Mouse (Mus musculus) right cerebral cortex, adult 2 months (tissue): Measurements from ENCODE around the gene Cobl.

Source experiments
- DNase-seq, 2 experiments: peaks; one replicate each; pipeline ENCODE4 v3.0.0; 2021 to 2022; ENCODE audit warnings: low spot score in 2 of 2

Gene Cobl

GRCm38 (mm10) chr11:12444215-12444614, 20.5 kb downstream of the Cobl start:
- DNase-seq = no peak

DNA sequence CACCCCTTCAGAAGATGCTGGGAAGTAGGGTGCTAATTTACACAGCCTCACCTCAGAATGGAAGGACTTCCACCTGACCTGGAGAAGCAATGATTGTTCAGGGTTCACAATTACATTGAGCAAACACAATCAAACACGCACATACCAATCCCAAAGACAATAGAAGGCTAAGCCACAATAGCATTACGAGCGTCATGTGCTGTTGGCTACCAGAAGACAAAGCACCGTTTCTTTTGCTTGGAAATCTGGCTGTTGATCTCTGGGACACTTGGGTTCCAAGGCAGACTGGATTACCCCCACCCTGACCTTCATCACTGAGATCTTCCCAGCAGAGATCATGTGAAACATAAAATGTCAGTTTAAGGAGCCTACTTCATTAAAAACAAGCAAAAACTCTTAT, 21.1 kb downstream of the Cobl start:
- DNase-seq = no peak

- no peak for DNase-seq
Observed at GRCm38 (mm10) chr11:12443185-12443584, 21.6 kb downstream of the Cobl start.

- no peak for DNase-seq
Observed at GRCm38 (mm10) chr11:12442283-12442682, 22.5 kb downstream of the Cobl start.

- DNase-seq = no peak
Observed at GRCm38 (mm10) chr11:12435905-12436304, 28.9 kb downstream of the Cobl start.

DNA sequence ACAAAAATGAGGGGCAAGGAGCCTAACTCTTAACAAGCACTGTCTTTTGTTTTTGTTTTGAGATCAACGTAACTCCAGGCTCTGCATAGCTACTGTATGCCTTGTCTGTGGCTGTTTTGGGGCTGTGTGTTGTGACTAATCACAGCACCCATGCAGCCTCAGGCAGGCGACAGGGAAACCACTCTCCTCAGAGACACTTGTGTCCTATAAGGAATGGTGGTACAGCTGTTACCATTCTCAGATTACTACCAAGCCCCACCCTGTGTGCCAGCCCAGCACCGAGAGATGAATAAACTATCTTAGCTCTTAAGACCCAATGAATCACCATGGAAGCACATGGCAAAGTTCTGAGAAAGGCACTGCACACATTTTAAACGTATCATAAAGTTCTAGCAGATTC, 29.7 kb downstream of the Cobl start:
- DNase-seq = no peak

GRCm38 (mm10) chr11:12434597-12434996, 30.2 kb downstream of the Cobl start:
- DNase-seq = no peak

DNA sequence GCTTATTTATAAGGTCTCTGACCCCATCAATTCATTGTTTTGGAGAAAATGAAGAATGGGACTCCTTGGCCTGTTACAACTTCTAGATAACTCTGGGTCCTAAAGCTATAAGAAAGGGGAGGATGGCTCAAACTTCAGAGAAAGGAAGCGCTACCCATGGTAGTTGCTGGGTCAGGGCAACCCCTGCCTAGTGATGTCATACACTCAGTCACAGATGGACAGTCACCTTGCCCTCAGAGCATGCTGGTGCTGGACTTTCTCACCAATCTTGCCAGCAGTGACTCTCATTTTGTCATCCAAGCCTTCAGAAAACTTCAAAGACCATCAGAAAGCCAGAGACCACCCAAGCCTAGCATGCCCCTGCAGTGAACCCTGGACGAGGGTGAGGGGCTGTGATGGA, 32.8 kb downstream of the Cobl start:
- no peak for DNase-seq

DNA sequence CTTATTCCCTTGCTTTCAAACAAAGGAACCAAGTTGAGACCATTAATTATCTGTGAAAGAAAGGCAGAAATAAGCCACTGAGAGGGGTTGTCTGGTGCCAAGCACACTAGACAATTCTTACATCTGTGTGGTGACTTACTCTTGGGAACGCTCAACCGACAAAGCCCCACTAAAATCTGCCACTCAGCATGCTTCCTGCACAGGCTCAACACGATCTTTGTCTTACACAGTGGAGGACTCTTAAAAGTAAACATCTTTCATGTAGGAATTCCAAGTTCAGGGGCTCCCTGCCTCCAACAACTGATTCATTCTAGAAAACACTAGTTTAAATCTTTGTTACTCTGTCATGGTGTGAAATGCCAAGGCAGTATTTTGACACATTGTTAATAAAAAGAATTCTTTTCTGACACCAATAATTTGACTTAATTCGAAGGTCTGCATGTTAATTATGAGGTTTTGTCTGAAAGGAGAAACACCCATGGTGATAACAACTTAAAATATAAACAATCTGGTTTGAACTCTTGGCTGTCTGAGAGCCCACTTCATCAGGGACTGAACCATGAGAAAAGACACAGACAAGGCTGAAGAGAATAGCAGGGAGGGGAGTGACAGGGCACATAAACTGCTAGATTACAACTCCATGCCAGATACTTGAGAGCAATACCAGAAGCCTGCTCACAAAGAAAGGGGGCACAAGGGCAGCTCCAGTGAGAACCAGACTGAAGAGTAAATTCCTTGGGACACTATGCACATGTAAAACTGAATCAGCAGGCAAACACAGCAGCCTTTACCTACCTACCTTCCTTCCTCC, 34.3 kb downstream of the Cobl start:
- no peak for DNase-seq

GRCm38 (mm10) chr11:12426746-12427145, 38.0 kb downstream of the Cobl start:
- DNase-seq = no peak

GRCm38 (mm10) chr11:12424205-12424604, 40.6 kb downstream of the Cobl start:
- no peak for DNase-seq

GRCm38 (mm10) chr11:12421183-12421582, 43.6 kb downstream of the Cobl start:
- DNase-seq = no peak

DNA sequence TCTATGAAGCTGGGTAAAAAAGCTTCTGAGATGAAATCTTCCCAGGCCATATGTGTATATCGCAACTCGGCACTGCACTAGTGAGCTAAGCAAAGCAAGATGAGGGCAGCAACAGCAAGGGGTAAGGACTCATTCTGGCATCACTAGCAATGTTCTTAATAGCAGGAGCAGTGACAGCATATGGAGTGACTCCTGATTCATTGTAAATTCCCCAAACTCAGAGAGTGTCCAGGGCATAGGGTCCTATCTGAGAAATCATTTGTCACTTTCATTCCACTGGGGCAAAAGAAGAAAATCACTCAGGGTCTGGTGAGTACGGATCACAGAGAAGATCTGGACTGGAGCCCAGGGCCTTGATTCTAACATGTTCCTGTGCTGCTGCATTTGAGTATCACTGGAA, 44.6 kb downstream of the Cobl start:
- DNase-seq = no peak

- DNase-seq = peak; percentile 44 to 53
Observed at GRCm38 (mm10) chr11:12416899-12417298, 47.9 kb downstream of the Cobl start.

GRCm38 (mm10) chr11:12415329-12415728, 49.4 kb downstream of the Cobl start:
- no peak for DNase-seq

- no peak for DNase-seq
Observed at GRCm38 (mm10) chr11:12411950-12412349, 52.8 kb downstream of the Cobl start.

DNA sequence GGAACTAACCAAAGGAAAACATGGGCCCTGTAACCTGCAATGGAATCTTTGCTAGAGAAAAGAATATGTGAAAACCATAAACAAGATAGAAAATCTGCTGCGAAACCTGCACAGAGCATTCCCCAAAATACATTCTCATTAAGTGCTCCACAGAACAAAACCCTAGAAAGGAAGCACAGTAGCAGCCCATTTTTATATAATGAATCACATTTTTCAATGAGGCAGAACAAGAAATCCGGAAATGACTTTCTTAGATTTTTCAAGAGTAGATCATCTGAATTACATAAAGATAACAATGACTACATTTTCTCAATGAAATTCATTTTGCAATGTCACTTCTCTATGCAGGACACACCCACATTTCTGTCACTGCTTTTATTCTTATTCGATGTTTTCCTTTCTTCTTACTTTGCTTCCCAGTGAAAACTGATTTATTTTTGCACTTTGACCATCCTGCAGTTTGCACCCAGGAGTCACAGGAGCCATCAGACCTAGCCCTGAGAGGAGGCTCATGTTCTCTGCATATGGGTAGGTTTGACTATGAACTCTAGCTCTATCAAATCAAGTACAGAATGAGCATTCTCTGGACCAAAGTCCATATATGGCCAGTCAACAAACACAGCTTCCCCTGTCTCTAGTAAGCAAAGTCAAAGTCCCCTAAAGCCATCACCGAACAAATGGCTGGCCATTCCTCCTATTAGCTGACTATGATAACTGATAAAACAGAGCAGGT, 53.5 kb downstream of the Cobl start:
- no peak for DNase-seq

- DNase-seq = no peak
Observed at GRCm38 (mm10) chr11:12409463-12409862, 55.3 kb downstream of the Cobl start.

- no peak for DNase-seq
Observed at GRCm38 (mm10) chr11:12407834-12408233, 56.9 kb downstream of the Cobl start.

DNA sequence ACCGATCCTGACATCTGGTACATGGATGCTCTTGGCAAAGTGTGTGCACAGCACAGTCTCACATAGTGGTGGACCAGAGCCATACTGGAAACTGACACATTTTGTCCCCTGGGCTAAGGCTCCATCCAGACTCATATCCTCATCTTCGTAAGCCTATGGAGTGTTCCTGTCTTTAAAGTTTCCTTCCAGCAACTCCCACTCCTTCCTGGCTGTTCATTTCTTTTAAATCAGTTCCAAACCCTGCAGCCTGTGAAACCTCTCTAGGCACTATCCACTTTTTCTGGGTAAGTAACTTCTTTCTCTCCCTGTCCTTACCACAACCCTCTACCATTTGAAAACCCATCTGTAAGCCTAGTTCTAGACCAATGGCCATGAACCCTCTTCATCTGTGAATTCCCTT, 64.9 kb downstream of the Cobl start:
- DNase-seq = no peak

GRCm38 (mm10) chr11:12396196-12396595, 68.6 kb downstream of the Cobl start:
- no peak for DNase-seq

- no peak for DNase-seq
Observed at GRCm38 (mm10) chr11:12394701-12395100, 70.1 kb downstream of the Cobl start.

DNA sequence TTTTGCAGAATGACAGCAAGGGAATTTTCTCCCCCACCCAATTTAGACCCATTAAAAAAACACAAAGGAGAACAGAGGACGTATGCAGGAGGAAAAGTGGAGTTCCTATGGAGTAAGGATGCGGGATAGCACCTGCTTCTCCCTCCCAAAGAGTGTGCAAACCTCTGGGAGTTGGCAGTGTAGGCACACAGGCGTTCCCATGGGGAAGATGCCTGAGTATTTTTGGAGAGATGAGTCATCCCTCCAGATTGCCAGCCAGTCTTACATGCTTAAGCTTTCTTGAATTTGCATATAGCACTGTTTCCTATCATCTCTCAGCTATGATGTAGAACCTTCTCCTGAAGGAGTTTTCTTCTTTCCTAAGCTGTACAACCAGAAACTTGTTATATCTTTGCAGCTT, 70.6 kb downstream of the Cobl start:
- DNase-seq = peak; percentile 75 to 81
